In the genomic region with DNA sequence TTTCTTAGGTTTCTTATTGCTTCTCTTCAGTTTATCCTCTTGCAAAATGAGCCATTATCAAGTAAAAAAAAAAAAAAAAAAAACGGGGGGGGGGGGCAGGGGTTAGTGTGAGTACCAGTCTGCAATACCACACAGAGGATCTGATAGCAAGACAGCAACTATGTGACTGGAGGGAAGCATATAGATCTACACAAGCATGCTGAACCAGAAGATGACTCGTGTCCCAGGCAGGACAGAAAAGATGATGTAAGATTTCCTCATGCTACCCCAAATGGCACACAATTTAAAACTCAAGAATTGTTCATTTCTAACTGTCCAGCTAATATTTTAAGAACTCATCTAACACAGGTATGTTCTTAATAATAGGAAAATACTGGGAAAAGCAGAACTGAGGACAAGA, we compare ENCODE assay signal across 2 mouse cellular contexts.
A peak's percentile ranks its signal among the peaks of the same experiment; 100 is the strongest.
TF ChIP-seq lines count a peak whose summit lies in the region.

No protein-coding gene starts in this region.

TF ChIP-seq in CH12.LX, 34 proteins besides CTCF, POLR2A, EP300 and RAD21:
- TF ChIP-seq ZC3H11A (IDR thresholded peaks at IDR 0.05; ENCODE audit: low read depth, low read length) = no peak
- no peak for TF ChIP-seq TBP (conservative IDR thresholded peaks at IDR 0.05; ENCODE audit: low read depth, low read length)
- 0 out of 2 replicates have a peak, but pooled peaks have one; percentile 21 for TF ChIP-seq MYC (IDR thresholded peaks at IDR 0.05; ENCODE audit: low read depth, low read length)
- TF ChIP-seq ZNF384 (IDR thresholded peaks at IDR 0.05; ENCODE audit: low read depth, low read length) = peak; percentile 46; the same call in 1 of the 2 replicates
- no peak for TF ChIP-seq E2F4 (IDR thresholded peaks at IDR 0.05; ENCODE audit: insufficient replicate concordance, low read depth, low read length)
- TF ChIP-seq GABPA (IDR thresholded peaks at IDR 0.05; ENCODE audit: insufficient replicate concordance, low read depth, low read length) = no peak
TF ChIP-seq in CH12.LX: peak in this region for 2.

TF ChIP-seq in myocyte, 11 proteins besides CTCF, POLR2A, EP300 and RAD21:
- TF ChIP-seq TCF3 (IDR thresholded peaks at IDR 0.05; ENCODE audit: insufficient read length, low read depth) (no peak), CEBPB (IDR thresholded peaks at IDR 0.05; ENCODE audit: insufficient read depth, poor library complexity, severe bottlenecking) (peak; percentile 44; the same call in 1 of the 2 replicates), USF1 (IDR thresholded peaks at IDR 0.05; ENCODE audit: low read depth) (no peak), E2F4 (IDR thresholded peaks at IDR 0.05; ENCODE audit: insufficient read depth) (no peak)
